8 mouse cellular contexts compared by ENCODE assay signal in the genomic region with DNA sequence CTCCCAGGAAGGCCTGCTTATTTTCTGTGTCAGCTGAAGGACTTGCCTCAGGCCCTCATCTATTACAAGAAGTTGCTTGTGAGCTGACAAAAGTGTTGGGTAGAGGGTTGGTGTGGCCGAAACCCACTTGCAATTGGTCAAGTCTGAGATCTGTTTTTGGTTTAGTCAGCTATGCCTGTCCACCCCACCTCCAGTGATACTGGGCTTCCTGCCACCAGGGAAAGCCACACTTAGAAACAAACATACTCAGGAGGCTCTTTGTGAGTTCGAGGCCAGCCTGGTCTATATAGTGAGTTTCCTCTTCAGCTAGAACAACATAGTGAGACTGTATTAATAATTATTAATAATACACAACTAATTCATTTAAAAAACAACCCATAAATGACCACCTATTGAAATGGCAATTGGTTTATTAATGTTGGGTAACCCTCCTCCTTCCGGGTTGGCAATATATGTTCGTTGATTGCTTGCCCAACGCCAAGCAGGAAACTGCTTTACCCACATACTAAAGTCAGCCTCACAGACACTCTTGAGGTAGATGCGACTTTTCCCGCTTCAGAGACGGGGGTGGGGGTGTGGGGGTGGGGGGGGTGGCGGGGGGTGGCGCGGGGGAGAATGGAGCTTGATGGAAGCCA. TPM values are rescaled to one million over a fixed set of nuclear protein-coding genes. Genes with fewer than 3 reads are reported as not detected.
DNase-seq lines count a peak whose midpoint lies in the region; ATAC-seq and TF ChIP-seq lines count a peak whose summit lies in the region.

No protein-coding gene starts in this region.

- peaks cover 28% of the 10 kb centered on the region for H3K27me3 ChIP-seq in lung, postnatal 0 days (replicated peaks; ENCODE audit: insufficient read depth, low read length)
- peaks cover 64% of the 10 kb centered on the region for H3K27me3 ChIP-seq in forebrain, embryonic 12.5 days
- peaks cover 44% of the 10 kb centered on the region for H3K27me3 ChIP-seq in limb, embryonic 15.5 days
- no peaks in the 10 kb centered on the region for H3K27me3 ChIP-seq in small intestine, adult 2 months (ENCODE audit: control insufficient read depth, insufficient read depth, low read length)

- H3K9ac ChIP-seq in lung, postnatal 0 days (replicated peaks; ENCODE audit: low read depth) = no peak overlapping the region
- H3K9ac ChIP-seq in forebrain, embryonic 12.5 days = peak overlapping the region; percentile 54; the same call in 1 of the 2 replicates
- H3K9ac ChIP-seq in limb, embryonic 15.5 days = no peak overlapping the region

- no peak for TF ChIP-seq POLR2A in small intestine, adult 2 months (IDR thresholded peaks at IDR 0.05; ENCODE audit: low read depth, low read length)

- no peak for TF ChIP-seq CTCF in lung, postnatal 0 days (IDR thresholded peaks at IDR 0.05)
- no peak for TF ChIP-seq CTCF in small intestine, adult 2 months (IDR thresholded peaks at IDR 0.05; ENCODE audit: extremely low read depth, insufficient read length, insufficient replicate concordance, low read depth, low read length)
- TF ChIP-seq CTCF in left cerebral cortex, adult 2 months (IDR thresholded peaks at IDR 0.05) = no peak

- no peak for ATAC-seq in lung, postnatal 0 days
- no peak for ATAC-seq in forebrain, embryonic 12.5 days (ENCODE audit: low FRiP score)
- ATAC-seq in limb, embryonic 15.5 days (ENCODE audit: insufficient number of reproducible peaks, low FRiP score, low TSS enrichment, low read depth) = no peak

- WGBS in lung, postnatal 0 days = 23% methylated on average over 11 of the region's 11 CpGs
- WGBS in forebrain, embryonic 12.5 days = 32% methylated on average over 11 of the region's 11 CpGs
- WGBS in limb, embryonic 15.5 days = 26% methylated on average over 11 of the region's 11 CpGs
- WGBS in small intestine, adult 2 months = 15% methylated on average over 11 of the region's 11 CpGs

- DNase-seq in lung, postnatal 0 days (ENCODE audit: low spot score) = no peak
- no peak for DNase-seq in lung, postnatal 10 days
- DNase-seq in layer of hippocampus, adult 9-11 months = no peak
- no peak for DNase-seq in left cerebral cortex, adult 2 months (ENCODE audit: extremely low spot score in 1 of 2, low spot score in 2 of 2)
- DNase-seq in gastrocnemius, postnatal 36 days = no peak

- no peaks in the 10 kb centered on the region for H3K36me3 ChIP-seq in lung, postnatal 0 days (ENCODE audit: insufficient read depth, low read length)
- no peaks in the 10 kb centered on the region for H3K36me3 ChIP-seq in forebrain, embryonic 12.5 days (replicated peaks)
- H3K36me3 ChIP-seq in limb, embryonic 15.5 days = no peaks in the 10 kb centered on the region
- no peaks in the 10 kb centered on the region for H3K36me3 ChIP-seq in small intestine, adult 2 months (ENCODE audit: control insufficient read depth, insufficient read depth, low read length)

- no peak overlapping the region for H3K27ac ChIP-seq in lung, postnatal 0 days (ENCODE audit: low read length)
- H3K27ac ChIP-seq in forebrain, embryonic 12.5 days = no peak overlapping the region
- H3K27ac ChIP-seq in limb, embryonic 15.5 days = no peak overlapping the region
- no peak overlapping the region for H3K27ac ChIP-seq in small intestine, adult 2 months (ENCODE audit: insufficient read depth, low read depth, low read length)
- no peak overlapping the region for H3K27ac ChIP-seq in left cerebral cortex, adult 2 months

- peak overlapping the region; percentile 56 for H3K4me3 ChIP-seq in lung, postnatal 0 days (ENCODE audit: low read depth, low read length)
- H3K4me3 ChIP-seq in forebrain, embryonic 12.5 days (replicated peaks) = peak overlapping the region; percentile 60
- H3K4me3 ChIP-seq in limb, embryonic 15.5 days = peak overlapping the region; percentile 62
- H3K4me3 ChIP-seq in small intestine, adult 2 months (ENCODE audit: low read depth, low read length) = peak overlapping the region; percentile 79
- no peak overlapping the region for H3K4me3 ChIP-seq in left cerebral cortex, adult 2 months

- H3K4me2 ChIP-seq in lung, postnatal 0 days (replicated peaks; ENCODE audit: low read depth, low read length) = peak overlapping the region; percentile 98
- peak overlapping the region; percentile 94 for H3K4me2 ChIP-seq in forebrain, embryonic 12.5 days
- H3K4me2 ChIP-seq in limb, embryonic 15.5 days = peak overlapping the region; percentile 90

- no peak for TF ChIP-seq EP300 in lung, postnatal 0 days (IDR thresholded peaks at IDR 0.05)

- H3K9me3 ChIP-seq in lung, postnatal 0 days (ENCODE audit: low read length) = no peaks in the 10 kb centered on the region
- H3K9me3 ChIP-seq in forebrain, embryonic 12.5 days = no peaks in the 10 kb centered on the region
- no peaks in the 10 kb centered on the region for H3K9me3 ChIP-seq in limb, embryonic 15.5 days

- H3K4me1 ChIP-seq in lung, postnatal 0 days (ENCODE audit: insufficient read depth, low read depth, low read length) = no peaks in the 10 kb centered on the region; the same call in 1 of the 2 replicates
- H3K4me1 ChIP-seq in forebrain, embryonic 12.5 days = peaks cover 20% of the 10 kb centered on the region
- peaks cover 12% of the 10 kb centered on the region for H3K4me1 ChIP-seq in limb, embryonic 15.5 days
- peaks cover 11% of the 10 kb centered on the region; the same call in 1 of the 2 replicates for H3K4me1 ChIP-seq in small intestine, adult 2 months (ENCODE audit: control insufficient read depth, insufficient read depth, insufficient read length, low read length)

- intact Hi-C loops in left cerebral cortex, adult 2 months (cut with DNase I) = loop anchor here (1.0 to 10.0 kb wide), 2 partner anchors 195 to 300 kb away; no protein-coding TSS in a partner anchor
- intact Hi-C loops in gastrocnemius, postnatal 36 days (cut with DNase I) = loop anchor here (2.0 to 5.0 kb wide), 2 partner anchors 33 to 303 kb away; a partner anchor contains a TSS

RNA-seq across cellular contexts. Expression of a gene that starts 2.1 kb away (rescaled TPM):
- polyA plus RNA-seq in lung, postnatal 0 days (2015; fragmentation: Nextera tagmentation; extraction: Ambion mirVana) = 0.23 and 0.54 TPM in 2 replicates
- 0.29 and 0.35 TPM in 2 replicates for polyA plus RNA-seq in forebrain, embryonic 12.5 days (2016; fragmentation: Nextera tagmentation; extraction: Ambion mirVana)
- polyA plus RNA-seq in limb, embryonic 15.5 days (2015; fragmentation: Nextera tagmentation; extraction: Ambion mirVana) = 0.35 and 0.64 TPM in 2 replicates
- 0.94 and 1.4 TPM in 2 replicates for polyA plus RNA-seq in small intestine, adult 2 months (2012; rRNA removed)
- total RNA-seq in left cerebral cortex, adult 2 months (2021) = not detected
- total RNA-seq in gastrocnemius, postnatal 36 days (2021) = not detected

RNA-seq across cellular contexts. Expression of a gene that starts 10.3 kb away (rescaled TPM):
- 1.8 and 2.2 TPM in 2 replicates for polyA plus RNA-seq in lung, postnatal 0 days (2015; fragmentation: Nextera tagmentation; extraction: Ambion mirVana)
- 0.08 and 0.22 TPM in 2 replicates for polyA plus RNA-seq in forebrain, embryonic 12.5 days (2016; fragmentation: Nextera tagmentation; extraction: Ambion mirVana)
- polyA plus RNA-seq in limb, embryonic 15.5 days (2015; fragmentation: Nextera tagmentation; extraction: Ambion mirVana) = 0.05 TPM in 1 of 2 replicates, not detected in the other
- 0.06 and 0.18 TPM in 2 replicates for polyA plus RNA-seq in small intestine, adult 2 months (2012; rRNA removed)
- total RNA-seq in left cerebral cortex, adult 2 months (2021) = not detected
- not detected for total RNA-seq in gastrocnemius, postnatal 36 days (2021)

RNA-seq across cellular contexts. Expression of a gene that starts 23.3 kb away (rescaled TPM):
- 4.2 and 5.1 TPM in 2 replicates for polyA plus RNA-seq in lung, postnatal 0 days (2015; fragmentation: Nextera tagmentation; extraction: Ambion mirVana)
- polyA plus RNA-seq in forebrain, embryonic 12.5 days (2016; fragmentation: Nextera tagmentation; extraction: Ambion mirVana) = 1.5 and 2.7 TPM in 2 replicates
- polyA plus RNA-seq in limb, embryonic 15.5 days (2015; fragmentation: Nextera tagmentation; extraction: Ambion mirVana) = 2.7 and 3.4 TPM in 2 replicates
- polyA plus RNA-seq in small intestine, adult 2 months (2012; rRNA removed) = 10.5 and 12.0 TPM in 2 replicates
- total RNA-seq in left cerebral cortex, adult 2 months (2021) = 1 to 10 TPM; 3.8 to 3.9 TPM
- 1 to 10 TPM; 1.6 to 2.0 TPM for total RNA-seq in gastrocnemius, postnatal 36 days (2021)

RNA-seq across cellular contexts. Expression of a gene that starts 30.6 kb away (rescaled TPM):
- polyA plus RNA-seq in lung, postnatal 0 days (2015; fragmentation: Nextera tagmentation; extraction: Ambion mirVana) = 0.80 and 1.2 TPM in 2 replicates
- polyA plus RNA-seq in forebrain, embryonic 12.5 days (2016; fragmentation: Nextera tagmentation; extraction: Ambion mirVana) = 11.0 and 13.9 TPM in 2 replicates
- 2.3 and 2.8 TPM in 2 replicates for polyA plus RNA-seq in limb, embryonic 15.5 days (2015; fragmentation: Nextera tagmentation; extraction: Ambion mirVana)
- 0.80 and 0.93 TPM in 2 replicates for polyA plus RNA-seq in small intestine, adult 2 months (2012; rRNA removed)
- total RNA-seq in left cerebral cortex, adult 2 months (2021) = 100 to 1,000 TPM; 237 to 267 TPM
- under 1 TPM; 0.37 to 0.43 TPM for total RNA-seq in gastrocnemius, postnatal 36 days (2021)

RNA-seq across cellular contexts. Expression of a gene that starts 33.3 kb away (rescaled TPM):
- polyA plus RNA-seq in lung, postnatal 0 days (2015; fragmentation: Nextera tagmentation; extraction: Ambion mirVana) = 3.2 and 4.4 TPM in 2 replicates
- polyA plus RNA-seq in forebrain, embryonic 12.5 days (2016; fragmentation: Nextera tagmentation; extraction: Ambion mirVana) = 14.7 and 20.0 TPM in 2 replicates
- polyA plus RNA-seq in limb, embryonic 15.5 days (2015; fragmentation: Nextera tagmentation; extraction: Ambion mirVana) = 10.5 and 12.1 TPM in 2 replicates
- 2.6 and 6.1 TPM in 2 replicates for polyA plus RNA-seq in small intestine, adult 2 months (2012; rRNA removed)
- 10 to 100 TPM; 71.9 to 74.1 TPM for total RNA-seq in left cerebral cortex, adult 2 months (2021)
- total RNA-seq in gastrocnemius, postnatal 36 days (2021) = 10 to 100 TPM; 19.5 to 21.7 TPM
